Mouse (Mus musculus) kidney, adult 2 months (tissue): ENCODE data around the gene Prpf18. TPM values are rescaled to one million over a fixed set of nuclear protein-coding genes. Genes with fewer than 3 reads are reported as not detected.

Experiments used
- DNase-seq: peaks from one replicate; pipeline ENCODE4 v3.0.0; 2021
- H3K27ac ChIP-seq: fragments of 200-500 bp; 2 replicates; pipeline ENCODE4 v1.5.1; 2012; ENCODE audit warnings: low read depth, low read length, control low read depth, inconsistent platforms; ENCODE audit not compliant: insufficient read depth
- H3K27me3 ChIP-seq: fragments of 200-500 bp; replicated peaks from 2 replicates; pipeline ENCODE4 v1.6.1; 2012; ENCODE audit warnings: mild to moderate bottlenecking, moderate library complexity, low read length, inconsistent platforms; ENCODE audit not compliant: control insufficient read depth, insufficient read depth
- H3K36me3 ChIP-seq: fragments of 200-500 bp; 2 replicates; pipeline ENCODE4 v1.6.1; 2012; ENCODE audit warnings: mild to moderate bottlenecking, moderate library complexity, low read length, inconsistent platforms; ENCODE audit not compliant: control insufficient read depth, insufficient read depth
- H3K4me1 ChIP-seq: fragments of 200-500 bp; 2 replicates; pipeline ENCODE4 v1.6.1; 2011; ENCODE audit warnings: low read length; ENCODE audit not compliant: control insufficient read depth, insufficient read depth
- H3K4me3 ChIP-seq: fragments of 200-500 bp; 2 replicates; pipeline ENCODE4 v1.5.1; 2011; ENCODE audit warnings: mild to moderate bottlenecking, low read depth, low read length, control low read depth; ENCODE audit not compliant: insufficient read depth
- CTCF ChIP-seq: fragments of 200-500 bp; conservative IDR thresholded peaks from 2 replicates; pipeline ENCODE4 v1.5.1; 2011; ENCODE audit warnings: low read depth, mild to moderate bottlenecking, control low read depth, low read length, moderate library complexity, mixed read lengths; ENCODE audit not compliant: insufficient read depth, insufficient read length
- POLR2A ChIP-seq: fragments of 200-500 bp; IDR thresholded peaks from one replicate; pipeline ENCODE4 v1.6.1; 2011; ENCODE audit warnings: low read depth, low read length, control low read depth
- WGBS: fragments of 180-500 bp; shearing (Covaris S2); methylation state at CpG from one replicate; pipeline ENCODE4 v1.1.7; 2018; 5-methylcytosine and 5-hydroxymethylcytosine counted together
- polyA plus RNA-seq: library from polyadenylated mRNA; depleted of rRNA; stranded (reverse); fragments of >200 nt; gene quantifications from 2 replicates; pipeline ENCODE4 v1.2.3, GENCODE M21; 2012; rRNA removed

Prpf18 gene
- 10.5 and 12.2 TPM in 2 replicates for polyA plus RNA-seq

DNA sequence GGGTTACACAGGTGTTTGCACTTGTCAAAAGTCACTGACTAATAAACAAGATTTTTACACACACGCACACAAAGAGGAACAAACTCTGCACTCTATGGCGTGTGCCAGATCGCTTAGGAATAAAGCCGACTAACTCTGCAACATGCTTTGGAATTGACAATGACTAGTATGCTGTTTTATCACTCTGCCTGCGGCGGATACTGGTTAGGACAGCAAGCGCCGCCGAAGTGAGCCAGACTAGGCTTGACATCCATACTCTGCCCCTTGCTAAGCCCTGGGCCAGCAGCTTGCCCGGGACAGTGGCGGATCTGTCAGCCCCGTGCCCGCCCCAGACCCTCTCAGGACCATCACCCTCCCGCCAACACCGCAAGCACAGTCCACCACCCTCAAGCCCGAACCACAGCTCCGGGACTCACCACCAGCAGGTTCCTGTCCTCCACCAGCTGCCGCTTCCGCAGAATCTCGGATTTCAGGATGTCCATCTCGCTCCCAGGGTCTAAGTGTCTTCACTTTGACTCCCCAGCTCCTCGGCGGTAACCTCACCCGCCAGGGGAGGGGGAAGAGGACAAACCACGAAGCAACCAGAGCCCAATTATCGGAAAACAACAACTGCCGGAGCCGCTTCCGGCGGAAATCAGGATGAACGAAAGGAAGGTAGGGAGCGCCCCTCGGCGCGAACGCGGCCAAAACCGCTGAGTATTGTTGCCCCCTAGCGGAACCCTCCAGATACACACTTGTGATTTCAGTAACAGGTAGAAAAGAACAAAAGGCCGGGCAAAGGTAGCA is at the start of gene Prpf18:
TSS of gene Prpf18 (minus strand) at position 614 of the 786 bp plus-strand sequence.
- Histone ChIP-seq H3K27ac (peak within 1 kb of the TSS; percentile 50), H3K4me3 (peak within 1 kb of the TSS; percentile 74), H3K36me3 (no peaks in the 10 kb centered on the region), H3K27me3 (no peaks in the 10 kb centered on the region), H3K4me1 (peaks cover 3% of the 10 kb centered on the region)
- WGBS = 1% methylated on average over 40 of the region's 40 CpGs
- peak; percentile 93 for DNase-seq
- TF ChIP-seq POLR2A (peak; percentile 34), CTCF (peak; percentile 77)

DNA sequence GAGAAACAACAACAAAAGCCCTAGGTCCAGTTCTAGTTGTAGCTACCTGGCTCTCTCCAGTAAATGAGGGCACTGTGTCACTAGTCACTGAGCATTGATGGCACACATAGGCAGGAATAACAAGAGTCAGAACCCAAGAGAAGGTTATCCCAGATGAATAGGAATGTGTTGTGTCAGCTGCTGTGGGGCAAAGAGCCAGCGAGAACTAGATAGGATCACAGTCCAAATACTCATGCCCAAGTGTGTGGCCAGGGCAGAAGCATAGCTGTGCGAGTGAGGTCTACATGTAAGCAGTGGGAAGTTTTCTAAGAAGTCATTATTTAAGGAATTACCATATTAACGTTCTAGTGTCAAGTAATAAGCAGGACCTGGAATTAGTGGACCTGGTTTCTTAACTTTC is 28.0 kb upstream of the Prpf18 start:
- Histone ChIP-seq H3K36me3 (no peaks in the 10 kb centered on the region), H3K4me3 (no peak overlapping the region), H3K4me1 (no peaks in the 10 kb centered on the region), H3K27ac (no peak overlapping the region), H3K27me3 (no peaks in the 10 kb centered on the region)
- 57% methylated on average over 3 of the region's 3 CpGs for WGBS
- TF ChIP-seq POLR2A = no peak
- no peak for TF ChIP-seq CTCF
- DNase-seq = peak; percentile 51

GRCm38 (mm10) chr2:4671636-4672035 is 19.7 kb upstream of the Prpf18 start:
- TF ChIP-seq CTCF = no peak
- TF ChIP-seq POLR2A = no peak
- H3K4me3 ChIP-seq = no peak overlapping the region
- no peaks in the 10 kb centered on the region for H3K36me3 ChIP-seq
- no peak for DNase-seq
- no peak overlapping the region for H3K27ac ChIP-seq
- H3K27me3 ChIP-seq = no peaks in the 10 kb centered on the region
- WGBS = 75% methylated on average over 8 of the region's 8 CpGs
- H3K4me1 ChIP-seq = no peaks in the 10 kb centered on the region

DNA sequence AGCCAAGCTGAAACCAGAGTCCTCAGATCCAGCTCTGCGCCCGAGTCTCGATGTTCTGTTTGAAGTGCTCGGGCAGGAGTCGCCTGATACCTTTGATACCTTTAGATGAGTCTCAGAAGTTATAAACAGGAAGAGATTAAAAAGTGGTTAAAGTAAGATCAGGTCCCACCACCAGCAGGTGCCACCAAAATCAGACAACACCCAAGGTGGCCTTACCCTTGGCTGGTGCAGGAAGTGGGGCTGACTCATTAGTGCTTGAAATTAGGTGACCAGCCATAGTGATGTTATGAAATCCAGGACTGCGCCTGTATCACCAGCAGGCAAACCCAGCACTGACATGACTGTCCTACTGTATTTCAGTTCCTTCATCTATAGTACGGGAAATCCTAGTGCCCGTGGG is 17.8 kb upstream of the Prpf18 start:
- DNase-seq = no peak
- Histone ChIP-seq H3K4me1 (no peaks in the 10 kb centered on the region), H3K27me3 (no peaks in the 10 kb centered on the region), H3K4me3 (no peak overlapping the region), H3K36me3 (no peaks in the 10 kb centered on the region), H3K27ac (no peak overlapping the region)
- TF ChIP-seq POLR2A = no peak
- TF ChIP-seq CTCF = no peak
- WGBS = 71% methylated on average over 8 of the region's 8 CpGs

DNA sequence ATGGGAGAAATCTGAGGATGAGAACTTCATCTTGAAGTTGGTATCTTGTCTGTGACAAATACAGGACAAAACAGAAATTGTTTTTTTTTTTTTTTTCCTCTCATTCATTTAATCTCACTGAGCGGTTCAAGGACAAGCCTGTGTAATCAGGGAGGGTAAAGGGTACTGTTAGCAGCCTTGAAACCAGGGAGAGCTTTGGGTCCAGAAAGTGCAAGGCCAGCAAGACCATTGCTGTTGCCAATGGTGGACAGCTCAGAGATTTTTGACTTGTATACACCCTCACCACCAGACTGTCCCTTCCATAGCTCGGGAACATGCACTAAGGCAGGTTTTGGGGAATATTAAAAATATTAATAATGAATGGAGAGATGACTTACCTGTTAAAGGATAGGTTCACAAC is 16.7 kb upstream of the Prpf18 start:
- no peak for TF ChIP-seq POLR2A
- TF ChIP-seq CTCF = no peak
- H3K36me3 ChIP-seq = no peaks in the 10 kb centered on the region
- 85% methylated on average over 2 of the region's 2 CpGs for WGBS

DNA sequence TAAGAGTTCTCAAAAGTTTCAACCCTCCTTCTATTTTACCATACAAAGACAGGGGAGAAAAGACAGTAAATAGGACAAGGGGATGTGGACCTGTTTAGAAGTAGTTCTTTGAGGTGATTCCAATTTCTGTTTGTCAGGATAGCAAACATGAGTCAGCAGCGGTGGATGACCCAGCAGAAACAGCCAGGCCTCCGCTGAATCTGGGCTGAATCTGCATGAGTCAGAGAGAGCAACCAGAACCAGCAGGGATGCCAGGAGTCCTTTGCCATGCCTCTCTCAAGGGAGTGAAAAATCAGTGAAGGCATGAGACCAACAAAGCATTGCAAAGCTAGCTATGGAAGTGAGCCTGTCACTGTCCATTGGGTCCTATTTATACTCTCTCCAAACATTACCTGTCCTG is 8.8 kb upstream of the Prpf18 start:
- TF ChIP-seq POLR2A (no peak), CTCF (no peak)
- H3K27me3 ChIP-seq = no peaks in the 10 kb centered on the region
- DNase-seq = no peak
- 84% methylated on average over 2 of the region's 2 CpGs for WGBS
- H3K36me3 ChIP-seq = no peaks in the 10 kb centered on the region
- no peaks in the 10 kb centered on the region for H3K4me1 ChIP-seq
- no peak overlapping the region for H3K27ac ChIP-seq
- H3K4me3 ChIP-seq = no peak overlapping the region

More for the DNA sequence above, 16.7 kb upstream of the Prpf18 start:
- Histone ChIP-seq H3K4me1 (no peaks in the 10 kb centered on the region), H3K4me3 (no peak overlapping the region), H3K27me3 (no peaks in the 10 kb centered on the region), H3K27ac (no peak overlapping the region)
- no peak for DNase-seq

GRCm38 (mm10) chr2:4649646-4650045 is 2.3 kb downstream of the Prpf18 start:
- no peak for DNase-seq
- Histone ChIP-seq H3K27me3 (no peaks in the 10 kb centered on the region), H3K27ac (no peak overlapping the region), H3K4me3 (no peak overlapping the region), H3K36me3 (peaks cover 3% of the 10 kb centered on the region; the same call in 1 of the 2 replicates), H3K4me1 (peaks cover 3% of the 10 kb centered on the region)
- 95% methylated on average over 2 of the region's 2 CpGs for WGBS
- TF ChIP-seq CTCF (no peak), POLR2A (no peak)
